Mouse (Mus musculus): ENCODE results near the gene Nes. TPM values are rescaled to one million over a fixed set of nuclear protein-coding genes. Genes with fewer than 3 reads are reported as not detected.

Gene Nes
- 0.16 TPM for polyA plus RNA-seq (2017; shearing (Covaris generic))

GRCm38 (mm10) chr3:87970939-87971488 is at the start of gene Nes:
Gene Nes, plus strand, starts transcription at chr3:87971078.

DNA sequence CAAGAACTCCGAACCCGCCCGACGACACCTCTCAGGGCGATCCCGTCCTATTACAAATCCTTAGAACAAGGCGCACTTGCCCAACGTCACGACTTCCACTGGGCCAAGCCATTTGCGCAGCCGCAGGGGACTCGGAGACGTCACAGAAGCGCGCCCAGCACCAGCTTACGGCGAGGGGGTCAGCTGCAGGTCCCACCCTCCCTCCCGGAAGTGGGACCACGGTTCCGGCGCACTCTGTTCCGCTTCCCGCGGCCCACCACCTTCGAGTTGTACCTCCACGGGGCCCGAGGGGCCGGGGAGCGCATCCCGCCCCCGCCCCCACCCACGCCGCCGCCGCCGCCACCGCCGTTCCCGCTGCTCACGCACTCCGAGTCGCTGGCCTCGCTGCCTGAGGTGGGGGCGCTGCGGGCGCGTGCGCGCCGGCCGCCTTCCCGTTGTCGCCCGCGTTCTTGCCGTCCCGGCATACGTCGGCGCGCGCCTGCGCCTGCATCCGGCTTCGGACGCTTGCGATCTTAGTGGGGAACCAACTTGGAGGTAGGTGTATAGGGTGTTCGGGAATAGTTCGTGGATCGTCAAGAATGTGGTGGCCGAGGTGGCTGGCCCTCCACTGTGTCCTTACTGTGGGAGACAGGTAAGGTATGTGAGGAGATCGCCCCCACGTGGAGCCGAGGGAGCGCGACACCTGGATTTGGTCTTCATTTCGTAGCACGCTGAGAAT is 40.6 kb upstream of the Nes start, which contains the start of the genes Isg20l2 and Rrnad1:
TSS of gene Isg20l2 (plus strand) at position 237 of the 718 bp plus-strand sequence.
TSS of gene Rrnad1 (minus strand) at position 640 of the 718 bp plus-strand sequence.

GRCm38 (mm10) chr3:87948378-87949265 is 22.3 kb upstream of the Nes start, which contains the start of gene Crabp2:
Gene Crabp2, plus strand, starts transcription at chr3:87948666.

GRCm38 (mm10) chr3:88000181-88000580 is 29.3 kb downstream of the Nes start, which contains the start of gene Bcan:
Gene Bcan, minus strand, starts transcription at chr3:88000230.

DNA sequence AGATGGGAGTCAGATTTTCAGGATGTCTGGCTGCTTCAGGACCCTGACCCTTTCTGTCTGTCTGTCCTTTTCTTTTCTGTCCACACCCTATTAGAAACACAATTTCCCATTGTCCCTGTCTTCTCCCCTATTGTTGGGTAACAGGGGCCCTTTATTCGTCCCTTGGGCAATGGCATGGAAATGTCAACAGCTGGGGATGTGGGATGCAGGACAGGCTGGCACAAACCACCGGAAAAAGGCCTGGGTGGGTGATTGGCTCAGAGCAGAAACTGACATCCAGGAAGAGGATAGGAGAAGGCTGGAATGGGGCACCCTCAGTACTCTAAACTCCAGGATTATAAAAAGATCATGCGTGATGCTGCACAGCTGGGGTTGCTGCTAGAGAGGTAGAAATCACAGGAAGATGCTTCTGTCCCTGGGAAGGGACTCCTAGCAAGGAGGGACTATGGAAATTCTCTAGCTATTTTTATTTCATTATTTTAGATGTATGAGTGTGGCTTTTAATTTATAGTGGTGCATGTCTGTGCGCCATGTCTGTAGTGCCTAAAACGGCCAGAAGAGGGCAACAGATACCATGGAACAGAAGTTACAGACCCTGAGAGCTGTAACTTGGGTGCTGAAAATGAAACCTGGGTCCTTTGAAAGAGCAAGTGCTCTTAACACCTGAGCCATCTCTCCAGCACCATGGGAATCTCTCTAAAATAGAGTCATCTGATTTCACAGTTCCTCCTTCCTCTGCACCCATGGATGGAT is 56.7 kb downstream of the Nes start, which contains the start of gene Hapln2:
TSS of gene Hapln2 (minus strand) at position 150 of the 753 bp plus-strand sequence.

Other genes with a start within 250 kb of the Nes start
- 0.31 TPM for gene Lrrc71, start 222.5 kb upstream of the Nes start, polyA plus RNA-seq (2017; shearing (Covaris generic))
- gene Ntrk1, start 175.9 kb upstream of the Nes start, polyA plus RNA-seq (2017; shearing (Covaris generic)), result 0.51 TPM
- 0.25 TPM for gene Insrr, start 174.1 kb upstream of the Nes start, polyA plus RNA-seq (2017; shearing (Covaris generic))
- gene Pear1, start 146.8 kb upstream of the Nes start, polyA plus RNA-seq (2017; shearing (Covaris generic)), result 74.7 TPM
- 256 TPM for gene Sh2d2a, start 124.3 kb upstream of the Nes start, polyA plus RNA-seq (2017; shearing (Covaris generic))
- 20.5 TPM for gene Prcc, start 85.5 kb upstream of the Nes start, polyA plus RNA-seq (2017; shearing (Covaris generic))
- 165 TPM for gene Hdgf, start 64.8 kb upstream of the Nes start, polyA plus RNA-seq (2017; shearing (Covaris generic))
- gene Mrpl24, start 51.6 kb upstream of the Nes start, polyA plus RNA-seq (2017; shearing (Covaris generic)), result 127 TPM
- gene Isg20l2, start 40.8 kb upstream of the Nes start, polyA plus RNA-seq (2017; shearing (Covaris generic)), result 32.6 TPM
- gene Rrnad1, start 40.4 kb upstream of the Nes start, polyA plus RNA-seq (2017; shearing (Covaris generic)), result 29.8 TPM
- gene Crabp2, start 22.4 kb upstream of the Nes start, polyA plus RNA-seq (2017; shearing (Covaris generic)), result not detected
- gene Bcan, start 29.2 kb downstream of the Nes start, polyA plus RNA-seq (2017; shearing (Covaris generic)), result not detected
- 0.13 TPM for gene Hapln2, start 56.5 kb downstream of the Nes start, polyA plus RNA-seq (2017; shearing (Covaris generic))
- 30.2 TPM for gene Gpatch4, start 72.0 kb downstream of the Nes start, polyA plus RNA-seq (2017; shearing (Covaris generic))
- 92.3 TPM for gene Naxe, start 87.4 kb downstream of the Nes start, polyA plus RNA-seq (2017; shearing (Covaris generic))
- gene Ttc24, start 107.2 kb downstream of the Nes start, polyA plus RNA-seq (2017; shearing (Covaris generic)), result not detected
- 0.38 TPM for gene Iqgap3, start 110.9 kb downstream of the Nes start, polyA plus RNA-seq (2017; shearing (Covaris generic))
- 112 TPM for gene Mef2d, start 171.3 kb downstream of the Nes start, polyA plus RNA-seq (2017; shearing (Covaris generic))

Data from CD4-positive, CD25-positive, alpha-beta regulatory T cell (primary cell).